Mouse (Mus musculus): ENCODE results near the gene Hdgfl3.

Gene Hdgfl3

GRCm38 (mm10) chr7:81934267-81934745 lies at the start of gene Hdgfl3:
Gene Hdgfl3, minus strand, starts transcription at chr7:81934473.
- peak; percentile 35 for DNase-seq (ENCODE audit: low spot score)

GRCm38 (mm10) chr7:81983651-81984050 lies 49.4 kb upstream of the Hdgfl3 start:
- no peak for DNase-seq (ENCODE audit: low spot score)

- no peak for DNase-seq (ENCODE audit: low spot score)
These were observed 44.0 kb upstream of the Hdgfl3 start for GRCm38 (mm10) chr7:81978304-81978703.

DNA sequence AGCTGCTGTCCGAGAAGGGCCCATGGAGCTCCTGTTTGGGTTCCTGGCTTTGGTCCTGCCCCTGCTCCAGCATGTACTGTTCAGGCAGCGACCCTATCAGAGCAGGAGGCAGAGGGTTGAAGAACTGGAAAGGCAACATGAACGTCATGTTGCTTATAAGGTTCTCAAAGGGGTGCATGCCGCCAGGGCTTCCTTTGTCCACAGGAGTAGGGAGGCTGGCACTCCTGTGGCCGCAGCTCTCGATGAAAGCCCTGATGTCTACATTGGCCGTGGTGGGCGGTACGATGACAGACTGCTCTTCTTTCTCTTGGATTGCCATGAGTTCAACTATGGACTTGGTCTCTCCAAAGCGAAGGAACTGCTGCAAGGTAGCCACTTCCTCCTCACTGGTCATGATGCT lies 40.3 kb upstream of the Hdgfl3 start:
- no peak for DNase-seq (ENCODE audit: low spot score)

DNA sequence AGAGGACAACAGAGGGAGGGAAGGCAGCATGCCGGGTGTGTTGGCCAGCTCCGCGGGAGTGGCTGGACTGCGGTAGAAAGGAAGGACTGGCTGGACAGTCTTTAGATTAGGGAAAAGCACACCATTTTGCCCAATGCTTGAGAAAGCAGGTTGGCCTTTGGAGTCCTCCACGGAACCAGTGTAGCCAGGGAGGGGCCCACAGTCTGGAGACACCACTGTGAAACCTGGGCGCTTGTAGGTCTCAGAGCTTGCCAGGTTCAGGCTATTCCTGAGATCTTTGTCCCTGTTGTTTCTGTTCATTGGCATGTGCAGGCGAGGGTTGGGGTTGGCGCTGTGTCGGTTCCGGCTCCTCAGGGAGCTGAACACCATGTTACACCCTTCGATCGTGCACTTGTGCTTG lies 39.7 kb upstream of the Hdgfl3 start:
- DNase-seq (ENCODE audit: low spot score), result no peak

DNA sequence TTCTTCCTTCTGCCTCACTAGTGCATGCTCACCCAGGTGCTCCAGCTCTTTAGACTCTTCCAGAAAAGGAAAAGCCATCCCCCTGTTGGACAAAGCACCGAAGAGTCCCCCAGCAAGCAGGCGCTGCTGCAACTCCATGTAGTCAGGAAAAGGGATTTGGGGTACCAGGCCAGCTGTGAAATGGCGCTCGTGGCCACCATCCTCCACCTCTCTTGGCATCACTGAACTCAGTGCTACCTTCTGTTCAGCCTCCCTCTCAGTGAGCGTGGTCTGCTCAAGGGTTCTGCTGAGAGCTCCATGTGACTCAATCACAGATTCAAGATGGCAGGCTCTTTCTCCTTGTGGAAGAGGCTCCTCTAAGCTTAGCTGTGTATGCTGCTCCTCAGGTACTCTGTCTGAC lies 39.1 kb upstream of the Hdgfl3 start:
- no peak for DNase-seq (ENCODE audit: low spot score)

DNA sequence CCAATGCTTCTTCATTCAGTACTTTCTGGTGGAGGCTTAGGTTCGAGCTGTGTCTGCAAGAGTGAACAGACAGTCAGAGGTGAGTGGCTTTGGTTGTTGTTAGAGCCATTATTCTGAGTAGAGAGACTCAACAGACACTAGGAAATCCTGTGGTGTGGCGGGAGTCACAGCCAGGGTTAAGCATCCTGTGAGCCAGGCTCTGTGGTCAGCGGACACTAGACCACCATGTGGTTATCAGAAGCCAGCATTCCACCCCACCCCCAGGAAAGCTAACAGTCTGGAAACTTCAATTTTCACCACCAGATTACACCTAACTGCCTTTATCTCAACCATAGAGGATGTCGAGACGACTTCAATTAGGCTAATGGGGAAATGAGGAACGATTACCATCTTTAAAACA lies 34.7 kb upstream of the Hdgfl3 start:
- no peak for DNase-seq (ENCODE audit: low spot score)

DNA sequence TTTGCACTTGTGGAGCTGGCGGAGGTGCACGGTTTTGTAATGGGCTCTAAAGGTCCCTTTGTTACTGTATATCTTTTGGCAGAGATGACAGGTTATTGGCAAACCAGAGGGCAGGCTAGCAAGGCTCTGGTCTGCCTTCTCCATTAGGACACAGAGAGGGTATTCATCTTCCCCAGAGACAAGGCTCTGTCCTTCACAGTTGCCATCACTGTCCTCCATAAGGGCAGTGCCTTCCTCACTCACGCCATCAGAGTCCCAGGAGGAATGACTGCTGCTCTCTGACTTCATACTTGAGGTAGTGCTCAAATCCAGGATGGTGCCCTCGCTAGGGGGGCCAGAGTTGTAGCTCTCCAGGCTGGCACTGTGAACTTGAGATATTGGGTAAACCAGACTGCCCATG lies 34.2 kb upstream of the Hdgfl3 start:
- no peak for DNase-seq (ENCODE audit: low spot score)

DNA sequence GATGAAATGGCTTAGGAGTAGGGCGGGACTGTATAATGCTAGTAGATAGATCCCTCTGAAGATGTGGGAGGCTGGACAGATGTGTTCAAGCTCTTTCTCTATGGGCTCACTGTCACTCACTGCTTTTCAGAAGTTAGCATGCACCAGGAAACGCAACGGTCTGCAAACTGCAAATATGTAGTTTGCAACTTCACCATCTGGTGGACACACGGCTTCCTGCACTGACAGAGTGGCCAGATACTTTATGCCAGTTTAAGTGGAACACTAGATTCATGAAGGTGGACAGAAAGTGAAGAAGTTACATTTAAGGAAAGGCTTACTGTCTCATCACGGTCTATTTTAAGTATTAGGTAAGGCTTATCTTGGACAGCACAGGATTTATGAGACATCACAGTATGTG lies 31.9 kb upstream of the Hdgfl3 start:
- DNase-seq (ENCODE audit: low spot score), result no peak

- DNase-seq (ENCODE audit: low spot score), result no peak
These were observed 25.4 kb upstream of the Hdgfl3 start for GRCm38 (mm10) chr7:81959704-81960103.

GRCm38 (mm10) chr7:81954208-81954846 lies 20.1 kb upstream of the Hdgfl3 start:
- DNase-seq (ENCODE audit: low spot score), result no peak

- DNase-seq (ENCODE audit: low spot score), result no peak
These were observed 16.2 kb upstream of the Hdgfl3 start for GRCm38 (mm10) chr7:81950499-81950898.

- DNase-seq (ENCODE audit: low spot score), result no peak
These were observed 11.1 kb upstream of the Hdgfl3 start for GRCm38 (mm10) chr7:81945398-81945797.

DNA sequence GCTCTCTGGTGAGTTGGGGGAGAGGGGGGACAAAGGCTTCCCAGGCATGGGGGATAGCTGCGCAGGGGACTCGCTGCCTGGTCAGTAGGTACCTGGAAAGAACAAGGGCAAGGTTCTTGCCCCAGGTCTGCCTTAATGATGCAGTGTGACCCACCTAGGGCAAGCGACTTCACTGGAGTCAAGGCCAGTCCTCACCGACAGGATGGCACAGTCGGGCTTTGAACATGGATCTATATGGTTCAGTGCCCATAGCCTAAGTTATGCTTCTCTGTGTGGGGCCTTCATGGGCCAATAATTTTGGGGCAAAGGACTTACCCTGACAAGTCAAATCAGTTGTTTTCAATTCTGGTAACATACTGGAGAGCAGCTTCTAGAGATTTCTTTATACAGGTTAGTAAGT lies 533 bp upstream of the Hdgfl3 start:
- no peak for DNase-seq (ENCODE audit: low spot score)

GRCm38 (mm10) chr7:81933601-81934266 lies 539 bp downstream of the Hdgfl3 start:
- DNase-seq (ENCODE audit: low spot score), result no peak

- DNase-seq (ENCODE audit: low spot score), result no peak
These were observed 1.1 kb downstream of the Hdgfl3 start for GRCm38 (mm10) chr7:81933061-81933600.

DNA sequence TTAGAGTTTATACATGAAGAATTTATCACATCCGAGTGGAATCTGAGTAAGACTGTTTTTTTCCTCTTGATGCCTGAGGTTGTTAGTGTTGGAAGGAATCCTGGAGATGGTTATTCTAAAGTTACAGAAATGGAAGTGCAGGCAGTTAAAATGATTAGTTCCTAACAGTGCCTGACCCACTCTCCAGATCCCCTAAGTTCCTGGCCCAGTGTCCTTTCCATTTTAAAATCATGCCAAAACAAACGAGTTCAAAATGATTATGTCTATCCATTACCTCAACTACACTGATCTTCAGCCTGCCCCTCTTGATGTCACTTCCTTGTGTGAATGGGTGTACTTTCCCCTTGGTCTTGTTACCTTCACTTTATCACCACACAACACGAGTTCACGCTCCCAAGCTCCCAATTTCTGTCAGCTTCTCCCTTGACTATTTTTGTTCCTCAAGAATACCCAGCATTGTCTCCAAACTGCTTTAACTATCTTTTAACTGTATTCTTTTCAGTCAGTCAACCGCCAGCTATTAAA lies 1.7 kb downstream of the Hdgfl3 start:
- DNase-seq (ENCODE audit: low spot score), result no peak

- DNase-seq (ENCODE audit: low spot score), result no peak
These were observed 5.3 kb downstream of the Hdgfl3 start for GRCm38 (mm10) chr7:81928998-81929397.

- DNase-seq (ENCODE audit: low spot score), result no peak
These were observed 12.8 kb downstream of the Hdgfl3 start for GRCm38 (mm10) chr7:81921379-81921952.

GRCm38 (mm10) chr7:81920314-81920713 lies 14.0 kb downstream of the Hdgfl3 start:
- no peak for DNase-seq (ENCODE audit: low spot score)

- DNase-seq (ENCODE audit: low spot score), result no peak
These were observed 16.0 kb downstream of the Hdgfl3 start for GRCm38 (mm10) chr7:81918316-81918715.

DNA sequence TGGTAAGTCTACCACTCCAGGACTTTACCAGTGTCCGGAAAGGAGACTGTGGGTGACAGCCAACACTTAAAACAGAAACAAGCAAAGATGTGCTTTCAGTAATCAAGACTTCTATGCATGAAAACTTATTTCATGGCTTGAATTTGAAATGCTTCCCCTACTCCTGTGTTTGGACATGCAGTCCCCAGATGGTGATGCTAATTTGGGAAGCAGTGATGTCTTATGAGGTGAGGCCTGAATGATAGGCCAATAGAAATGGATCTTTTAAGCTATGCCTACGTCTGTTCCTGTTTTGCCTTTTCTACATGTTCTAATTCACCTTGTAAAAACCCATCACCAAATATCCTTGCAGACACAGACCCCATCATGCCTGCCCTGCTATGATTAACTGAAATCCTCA lies 29.3 kb downstream of the Hdgfl3 start:
- DNase-seq (ENCODE audit: low spot score), result no peak

DNA sequence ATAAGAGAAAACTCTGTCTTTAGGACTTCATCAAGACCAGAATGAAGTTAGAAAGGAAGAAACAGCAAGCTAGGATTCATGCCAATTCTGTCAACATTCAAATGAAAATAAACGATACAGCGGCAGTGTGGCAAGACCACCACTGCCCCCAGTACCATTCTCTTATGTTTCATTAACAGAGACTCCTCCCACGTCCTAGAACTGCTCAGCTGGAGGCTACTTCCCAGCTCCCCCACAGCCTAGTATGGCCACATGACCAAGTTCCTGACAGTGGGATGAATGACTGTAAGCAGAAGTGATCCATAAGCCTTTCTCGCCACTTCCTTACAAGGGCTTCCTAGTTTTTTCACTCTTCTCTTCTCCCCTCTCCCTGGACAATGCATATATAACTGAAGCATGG lies 30.2 kb downstream of the Hdgfl3 start:
- no peak for DNase-seq (ENCODE audit: low spot score)
